Mouse (Mus musculus) MEL (cell line): ENCODE results near the gene Ccdc85c. TPM values are rescaled to one million over a fixed set of nuclear protein-coding genes. Genes with fewer than 3 reads are reported as not detected.

Experiments used
- DNase-seq: peaks from one replicate; pipeline ENCODE4 v3.0.0; 2011; ENCODE audit warnings: low read depth, low spot score
- H3K27ac ChIP-seq: 2 replicates; pipeline ENCODE4 v1.5.1; 2012; ENCODE audit warnings: low read depth, mild to moderate bottlenecking, control low read depth, low read length, moderate library complexity; ENCODE audit not compliant: control insufficient read depth
- H3K27me3 ChIP-seq, 2 experiments: fragments of 150-350 bp in 1 of 2; sonication (generic) in 1 of 2; 2 replicates each; pipeline ENCODE4 v1.6.1; 2012; ENCODE audit warnings: low read length in 2 of 2, mild to moderate bottlenecking in 2 of 2, improper control_type of control experiment in 1 of 2, moderate library complexity in 1 of 2; ENCODE audit not compliant: insufficient read depth in 2 of 2, control insufficient read depth in 1 of 2
- H3K36me3 ChIP-seq, 2 experiments: 2 replicates each; pipeline ENCODE4 v1.6.1; 2012 to 2014; ENCODE audit warnings: low read length in 2 of 2, improper control_type of control experiment in 1 of 2, inconsistent platforms in 1 of 2, mild to moderate bottlenecking in 1 of 2; ENCODE audit not compliant: insufficient read depth in 2 of 2, control insufficient read depth in 1 of 2
- H3K4me1 ChIP-seq, 2 experiments: fragments of 150-350 bp in 1 of 2; sonication (generic) in 1 of 2; 2 replicates each; pipeline ENCODE4 v1.6.1; 2012; ENCODE audit warnings: low read length in 2 of 2, improper control_type of control experiment in 1 of 2, mild to moderate bottlenecking in 1 of 2; ENCODE audit not compliant: insufficient read depth in 2 of 2, control insufficient read depth in 1 of 2
- H3K4me3 ChIP-seq, 2 experiments: fragments of 150-350 bp in 1 of 2; sonication (generic) in 1 of 2; 2 replicates each; pipeline ENCODE4 v1.5.1; 2012; ENCODE audit warnings: low read depth in 2 of 2, low read length in 2 of 2, mild to moderate bottlenecking in 2 of 2, moderate library complexity in 2 of 2, control low read depth in 1 of 2, improper control_type of control experiment in 1 of 2; ENCODE audit not compliant: control insufficient read depth in 1 of 2, insufficient read depth in 1 of 2
- H3K79me2 ChIP-seq: 2 replicates; pipeline ENCODE4 v1.6.1; 2012; ENCODE audit warnings: mild to moderate bottlenecking, low read length, moderate library complexity; ENCODE audit not compliant: control insufficient read depth, poor library complexity, insufficient read depth
- H3K9ac ChIP-seq: 2 replicates; pipeline ENCODE4 v1.6.1; 2012; ENCODE audit warnings: low read depth, mild to moderate bottlenecking, control low read depth, low read length, moderate library complexity; ENCODE audit not compliant: control insufficient read depth, poor library complexity, severe bottlenecking
- H3K9me3 ChIP-seq: fragments of 150-350 bp; sonication (generic); replicated peaks from 2 replicates; pipeline ENCODE4 v1.6.1; 2012; ENCODE audit warnings: mild to moderate bottlenecking, low read length, improper control_type of control experiment, moderate library complexity; ENCODE audit not compliant: insufficient read depth
- CHD1 ChIP-seq: IDR thresholded peaks from 2 replicates; pipeline ENCODE4 v1.6.1; 2012; ENCODE audit warnings: low read depth, mild to moderate bottlenecking, inconsistent platforms, low read length, improper control_type of control experiment
- CTCF ChIP-seq, 3 experiments: IDR thresholded peaks in 2 of 3; conservative IDR thresholded peaks in 1 of 3; 2 replicates each; pipeline ENCODE4 v1.5.1; 2011 to 2012; ENCODE audit warnings: low read length in 3 of 3, low read depth in 2 of 3, mild to moderate bottlenecking in 2 of 3, improper control_type of control experiment in 1 of 3, inconsistent platforms in 1 of 3, mixed read lengths in 1 of 3, moderate library complexity in 1 of 3; ENCODE audit not compliant: control insufficient read depth in 1 of 3, insufficient read depth in 1 of 3, poor library complexity in 1 of 3, severe bottlenecking in 1 of 3
- E2F4 ChIP-seq: IDR thresholded peaks from 2 replicates; pipeline ENCODE4 v1.6.1; 2011; ENCODE audit warnings: low read depth, low read length, improper control_type of control experiment, borderline replicate concordance
- ELF1 ChIP-seq: IDR thresholded peaks from 2 replicates; pipeline ENCODE4 v1.6.1; 2014; ENCODE audit warnings: low read depth, mild to moderate bottlenecking, inconsistent platforms, low read length, improper control_type of control experiment, moderate library complexity
- ETS1 ChIP-seq: IDR thresholded peaks from 2 replicates; pipeline ENCODE4 v1.6.1; 2012; ENCODE audit warnings: low read depth, mild to moderate bottlenecking, inconsistent platforms, low read length, improper control_type of control experiment, moderate library complexity
- GABPA ChIP-seq: IDR thresholded peaks from 2 replicates; pipeline ENCODE4 v1.6.1; 2012; ENCODE audit warnings: low read depth, mild to moderate bottlenecking, inconsistent platforms, low read length, improper control_type of control experiment, moderate library complexity
- GATA1 ChIP-seq: IDR thresholded peaks from 2 replicates; pipeline ENCODE4 v1.6.1; 2011; ENCODE audit warnings: low read depth, low read length, improper control_type of control experiment
- JUND ChIP-seq: IDR thresholded peaks from 2 replicates; pipeline ENCODE4 v1.6.1; 2011; ENCODE audit warnings: low read depth, mild to moderate bottlenecking, improper control_type of control experiment, low read length
- KAT2A ChIP-seq: conservative IDR thresholded peaks from 2 replicates; pipeline ENCODE4 v1.6.1; 2012; ENCODE audit warnings: low read depth, low read length, improper control_type of control experiment, inconsistent platforms
- MAFK ChIP-seq: IDR thresholded peaks from 2 replicates; pipeline ENCODE4 v1.6.1; 2011; ENCODE audit warnings: low read depth, mild to moderate bottlenecking, low read length, improper control_type of control experiment, borderline replicate concordance
- MAX ChIP-seq: IDR thresholded peaks from 2 replicates; pipeline ENCODE4 v1.6.1; 2011; ENCODE audit warnings: low read length, improper control_type of control experiment
- MEF2A ChIP-seq: IDR thresholded peaks from 2 replicates; pipeline ENCODE4 v1.6.1; 2014; ENCODE audit warnings: low read depth, mild to moderate bottlenecking, inconsistent platforms, low read length, improper control_type of control experiment; ENCODE audit not compliant: poor library complexity, insufficient replicate concordance, severe bottlenecking; ENCODE audit errors: extremely low read depth
- MYC ChIP-seq: IDR thresholded peaks from 2 replicates; pipeline ENCODE4 v1.6.1; 2011; ENCODE audit warnings: low read depth, mild to moderate bottlenecking, low read length, improper control_type of control experiment, moderate library complexity
- NELFE ChIP-seq: IDR thresholded peaks from 2 replicates; pipeline ENCODE4 v1.6.1; 2011; ENCODE audit warnings: low read depth, low read length, improper control_type of control experiment
- NRF1 ChIP-seq: IDR thresholded peaks from 2 replicates; pipeline ENCODE4 v1.6.1; 2014; ENCODE audit warnings: low read depth, mild to moderate bottlenecking, inconsistent platforms, low read length, improper control_type of control experiment, moderate library complexity; ENCODE audit not compliant: poor library complexity, insufficient read depth, severe bottlenecking
- POLR2AphosphoS2 ChIP-seq: IDR thresholded peaks from 2 replicates; pipeline ENCODE4 v1.6.1; 2011; ENCODE audit warnings: low read length, improper control_type of control experiment
- POLR2AphosphoS5 ChIP-seq: IDR thresholded peaks from 2 replicates; pipeline ENCODE4 v1.6.1; 2012; ENCODE audit warnings: low read depth, borderline replicate concordance, mild to moderate bottlenecking, inconsistent platforms, low read length, moderate library complexity, mixed read lengths
- RAD21 ChIP-seq: IDR thresholded peaks from 2 replicates; pipeline ENCODE4 v1.6.1; 2011; ENCODE audit warnings: mild to moderate bottlenecking, low read depth, low read length, improper control_type of control experiment
- RCOR1 ChIP-seq: IDR thresholded peaks from 2 replicates; pipeline ENCODE4 v1.6.1; 2012; ENCODE audit warnings: low read depth, mild to moderate bottlenecking, inconsistent platforms, low read length, improper control_type of control experiment
- SIN3A ChIP-seq: IDR thresholded peaks from 2 replicates; pipeline ENCODE4 v1.6.1; 2012; ENCODE audit warnings: low read length, improper control_type of control experiment, inconsistent platforms
- SMC3 ChIP-seq: IDR thresholded peaks from 2 replicates; pipeline ENCODE4 v1.6.1; 2011; ENCODE audit warnings: low read depth, low read length, improper control_type of control experiment
- TAL1 ChIP-seq: IDR thresholded peaks from 2 replicates; pipeline ENCODE4 v1.6.1; 2012; ENCODE audit warnings: mild to moderate bottlenecking, inconsistent platforms, low read length, moderate library complexity, mixed read lengths
- TBP ChIP-seq: IDR thresholded peaks from 2 replicates; pipeline ENCODE4 v1.8.0; 2011; ENCODE audit warnings: low read depth, low read length, improper control_type of control experiment
- TCF12 ChIP-seq: IDR thresholded peaks from 2 replicates; pipeline ENCODE4 v1.6.1; 2014; ENCODE audit warnings: low read depth, mild to moderate bottlenecking, inconsistent platforms, low read length, improper control_type of control experiment, moderate library complexity
- UBTF ChIP-seq: IDR thresholded peaks from 2 replicates; pipeline ENCODE4 v1.6.1; 2012; ENCODE audit warnings: low read depth, mild to moderate bottlenecking, inconsistent platforms, low read length, improper control_type of control experiment, moderate library complexity, borderline replicate concordance; ENCODE audit not compliant: insufficient read depth
- USF1 ChIP-seq: IDR thresholded peaks from 2 replicates; pipeline ENCODE4 v1.6.1; 2014; ENCODE audit warnings: low read depth, mild to moderate bottlenecking, inconsistent platforms, low read length, improper control_type of control experiment, moderate library complexity
- USF2 ChIP-seq, 2 experiments: IDR thresholded peaks; 2 replicates each; pipeline ENCODE4 v1.6.1; 2011 to 2012; ENCODE audit warnings: improper control_type of control experiment in 2 of 2, low read length in 2 of 2, borderline replicate concordance in 1 of 2, inconsistent platforms in 1 of 2, low read depth in 1 of 2, mild to moderate bottlenecking in 1 of 2; ENCODE audit not compliant: insufficient read depth in 1 of 2
- ZC3H11A ChIP-seq: IDR thresholded peaks from 2 replicates; pipeline ENCODE4 v1.6.1; 2012; ENCODE audit warnings: low read depth, mild to moderate bottlenecking, inconsistent platforms, low read length, improper control_type of control experiment
- ZKSCAN1 ChIP-seq: IDR thresholded peaks from 2 replicates; pipeline ENCODE4 v1.6.1; 2012; ENCODE audit warnings: low read depth, mild to moderate bottlenecking, inconsistent platforms, low read length, improper control_type of control experiment, moderate library complexity
- ZMIZ1 ChIP-seq: IDR thresholded peaks from 2 replicates; pipeline ENCODE4 v1.6.1; 2012; ENCODE audit warnings: low read depth, mild to moderate bottlenecking, inconsistent platforms, low read length, improper control_type of control experiment, moderate library complexity
- ZNF384 ChIP-seq: IDR thresholded peaks from 2 replicates; pipeline ENCODE4 v1.6.1; 2012; ENCODE audit warnings: low read depth, mild to moderate bottlenecking, inconsistent platforms, low read length, improper control_type of control experiment
- polyA plus RNA-seq, 2 experiments: library from polyadenylated mRNA; stranded (reverse) in 1 of 2; unstranded in 1 of 2; fragments of >175 nt in 1 of 2; fragments of >200 nt in 1 of 2; gene quantifications; 2 replicates each; pipeline versions ENCODE4 v1.2.1 to v1.2.4; 2012; ENCODE audit warnings: low replicate concordance in 2 of 2, low read depth in 1 of 2; ENCODE audit not compliant: insufficient read length in 2 of 2, insufficient read depth in 1 of 2, missing spikeins in 1 of 2
- total RNA-seq: library from RNA; depleted of rRNA; stranded (reverse); fragments of 300-350 nt; gene quantifications from 2 replicates; pipeline ENCODE4 v1.2.3, GENCODE M21; 2012

The Ccdc85c gene
- total and polyA plus RNA-seq, 3 experiments, result 19.8 to 24.8 TPM; not detected in 1

DNA sequence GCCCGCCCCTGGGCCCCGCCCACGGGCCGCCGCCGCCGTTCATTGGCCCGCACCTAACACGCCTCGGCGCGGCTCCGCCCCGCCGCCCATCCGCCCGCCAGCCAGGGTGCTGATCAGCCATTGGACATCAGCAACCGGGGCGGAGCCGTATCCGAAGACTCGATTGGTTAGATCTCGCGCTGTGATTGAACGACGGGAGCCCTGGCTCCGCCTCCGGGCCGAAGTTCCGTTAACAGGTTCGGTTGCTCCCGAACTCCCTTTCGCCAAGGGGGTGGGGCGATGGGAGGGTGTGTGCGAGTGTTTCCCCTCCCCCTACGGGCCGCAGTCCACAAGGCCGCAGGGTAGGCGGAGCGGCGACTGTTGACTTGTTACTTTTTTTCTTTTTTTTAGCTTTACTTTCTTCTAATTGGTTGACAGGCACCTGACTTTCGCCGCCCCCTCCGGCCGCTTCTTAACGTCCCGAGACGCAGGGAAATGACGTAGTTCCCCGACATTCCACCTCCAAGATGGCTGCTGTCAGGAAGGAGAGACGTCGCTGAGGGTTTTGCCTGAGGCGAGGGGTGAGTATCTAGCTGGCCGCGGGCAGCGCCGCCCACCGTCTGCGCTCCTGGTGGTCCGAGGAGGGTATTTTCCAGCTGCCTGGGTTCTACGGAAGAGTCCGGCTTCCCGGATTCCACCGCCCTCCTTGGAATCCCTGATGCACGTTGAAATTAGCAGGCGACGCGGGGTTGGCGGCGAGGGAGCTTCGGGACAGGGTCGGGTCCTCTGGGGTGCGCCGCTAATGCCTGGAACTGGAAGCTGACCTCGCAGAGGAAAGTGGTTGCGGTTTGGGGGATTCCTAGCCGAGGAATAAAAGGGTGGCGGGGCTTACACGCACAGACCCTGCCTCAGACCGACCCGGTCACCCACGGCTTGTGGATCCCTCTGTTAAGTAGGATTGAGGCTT is 95.6 kb downstream of the Ccdc85c start, which contains the start of gene Ccnk (continued):
- TF ChIP-seq ELF1 (peak; percentile 39), E2F4 (no peak), NRF1 (no peak), CTCF (IDR thresholded peaks at IDR 0.05 in 2 of 3, conservative IDR thresholded peaks at IDR 0.05 in 1 of 3; ENCODE audit: control insufficient read depth in 1 of 3, insufficient read depth in 1 of 3, low read depth in 2 of 3, low read length in 3 of 3, poor library complexity in 1 of 3, severe bottlenecking in 1 of 3) (no peak), MEF2A (no peak), MYC (0 out of 2 replicates have a peak, but pooled peaks have one; percentile 49), ZNF384 (peak; percentile 99), GABPA (no peak), ZC3H11A (no peak), ZKSCAN1 (no peak), UBTF (no peak), USF1 (peak; percentile 79), ETS1 (0 out of 2 replicates have a peak, but pooled peaks have one; percentile 38), SIN3A (peak; percentile 94), GATA1 (no peak), USF2 (IDR thresholded peaks at IDR 0.05; ENCODE audit: borderline replicate concordance in 1 of 2, insufficient read depth in 1 of 2, low read depth in 1 of 2, low read length in 2 of 2) (no peak), JUND (no peak), SMC3 (no peak)

GRCm38 (mm10) chr12:108179246-108179320 is 96.1 kb downstream of the Ccdc85c start, which contains the start of gene Setd3:
Gene Setd3, minus strand, starts transcription at chr12:108179314.
- H3K4me3 ChIP-seq, result peak within 1 kb of the TSS; percentile 98 to 99
- peaks cover 49% of the 10 kb centered on the region for H3K79me2 ChIP-seq
- peaks cover 6 to 7% of the 10 kb centered on the region in 2 experiments; a peak in 2 of 4 replicates for H3K4me1 ChIP-seq
- H3K27ac ChIP-seq, result peak within 1 kb of the TSS; percentile 59
- DNase-seq, result no peak
- peak within 1 kb of the TSS; percentile 92 for H3K9ac ChIP-seq
- no peaks in the 10 kb centered on the region for H3K9me3 ChIP-seq
- peaks cover 9 to 27% of the 10 kb centered on the region in 2 experiments for H3K36me3 ChIP-seq
- no peaks in the 10 kb centered on the region for H3K27me3 ChIP-seq
- TF ChIP-seq RCOR1, result no peak
- no peak for TF ChIP-seq MAX
- no peak for TF ChIP-seq ZMIZ1
- TF ChIP-seq KAT2A, result no peak
- no peak for TF ChIP-seq POLR2AphosphoS2
- TF ChIP-seq MAFK, result no peak
- TF ChIP-seq RAD21, result no peak
- no peak for TF ChIP-seq E2F4
- no peak for TF ChIP-seq TBP
- TF ChIP-seq CHD1, result no peak
- TF ChIP-seq ZNF384, result no peak
- no peak for TF ChIP-seq TCF12
- TF ChIP-seq NELFE, result no peak
- TF ChIP-seq JUND, result no peak
- no peak for TF ChIP-seq CTCF (IDR thresholded peaks at IDR 0.05 in 2 of 3, conservative IDR thresholded peaks at IDR 0.05 in 1 of 3; ENCODE audit: control insufficient read depth in 1 of 3, insufficient read depth in 1 of 3, low read depth in 2 of 3, low read length in 3 of 3, poor library complexity in 1 of 3, severe bottlenecking in 1 of 3)
- no peak for TF ChIP-seq USF2 (IDR thresholded peaks at IDR 0.05; ENCODE audit: borderline replicate concordance in 1 of 2, insufficient read depth in 1 of 2, low read depth in 1 of 2, low read length in 2 of 2)
- no peak for TF ChIP-seq POLR2AphosphoS5
- TF ChIP-seq UBTF, result no peak
- no peak for TF ChIP-seq TAL1
